Mouse (Mus musculus) frontal cortex, adult 2 months (tissue): ENCODE results near the gene Foxq1. TPM values are rescaled to one million over a fixed set of nuclear protein-coding genes. Genes with fewer than 3 reads are reported as not detected.

Experiments used
- DNase-seq, 2 experiments: peaks; one replicate each; pipeline ENCODE4 v3.0.0; 2022; ENCODE audit warnings: low spot score in 1 of 2; ENCODE audit errors: extremely low spot score in 1 of 2
- polyA plus RNA-seq: library from polyadenylated mRNA; depleted of rRNA; stranded (reverse); fragments of >200 nt; gene quantifications from 2 replicates; pipeline ENCODE4 v1.2.3, GENCODE M21; 2012; rRNA removed

Gene Foxq1
- polyA plus RNA-seq, 1 experiment = 3.5 TPM

GRCm38 (mm10) chr13:31567617-31568294 is 11.8 kb downstream of the Foxq1 start:
- no peak for DNase-seq

- no peak for DNase-seq
Measured at GRCm38 (mm10) chr13:31572806-31573508, 17.0 kb downstream of the Foxq1 start.

GRCm38 (mm10) chr13:31574627-31575026 is 18.7 kb downstream of the Foxq1 start:
- no peak for DNase-seq

GRCm38 (mm10) chr13:31576696-31577095 is 20.8 kb downstream of the Foxq1 start:
- no peak for DNase-seq

GRCm38 (mm10) chr13:31577576-31577975 is 21.6 kb downstream of the Foxq1 start:
- no peak for DNase-seq

GRCm38 (mm10) chr13:31578389-31578788 is 22.5 kb downstream of the Foxq1 start:
- DNase-seq = no peak

- DNase-seq = no peak
Measured at GRCm38 (mm10) chr13:31579866-31580265, 23.9 kb downstream of the Foxq1 start.

- no peak for DNase-seq
Measured at GRCm38 (mm10) chr13:31587341-31587740, 31.4 kb downstream of the Foxq1 start.

GRCm38 (mm10) chr13:31599576-31599975 is 43.6 kb downstream of the Foxq1 start:
- DNase-seq = no peak

GRCm38 (mm10) chr13:31603964-31604363 is 48.0 kb downstream of the Foxq1 start:
- DNase-seq = no peak

Other genes starting within 250 kb of the Foxq1 start
- gene A530084C06Rik, start 3.2 kb downstream of the Foxq1 start, polyA plus RNA-seq = 0.32 and 0.42 TPM in 2 replicates
- 5.8 and 6.6 TPM in 2 replicates for gene Foxf2, start 69.7 kb downstream of the Foxq1 start, polyA plus RNA-seq